Mouse (Mus musculus): ENCODE measurements at regions not wholly inside any gene's neighbourhood (a gene's known extent, or its start where the extent isn't known, plus 50 kb on each side); places are given as distances from the start of the nearest gene placed in this dataset.
"Not testable (repeated sequence)": the region's sequence is repeated elsewhere in the genome, so short reads cannot be mapped to it uniquely, and the experiment has no call there.

- no peak for DNase-seq (ENCODE audit: low read depth, low spot score)
Observed at GRCm38 (mm10) chr7:82047456-82047855, 55.4 kb upstream of the Bnc1 start.

- DNase-seq (ENCODE audit: low read depth, low spot score), result no peak
Observed at GRCm38 (mm10) chr7:82053411-82053810, 61.3 kb upstream of the Bnc1 start.

- DNase-seq (ENCODE audit: low read depth, low spot score), result no peak
Observed at GRCm38 (mm10) chr7:82056551-82057230, 64.6 kb upstream of the Bnc1 start.

- no peak for DNase-seq (ENCODE audit: low read depth, low spot score)
Observed at GRCm38 (mm10) chr7:82063407-82063806, 71.3 kb upstream of the Bnc1 start.

GRCm38 (mm10) chr7:82069629-82070450, 77.7 kb upstream of the Bnc1 start:
- no peak for DNase-seq (ENCODE audit: low read depth, low spot score)

GRCm38 (mm10) chr7:82070946-82071727, 79.0 kb upstream of the Bnc1 start:
- no peak for DNase-seq (ENCODE audit: low read depth, low spot score)

GRCm38 (mm10) chr7:82075359-82075758, 83.3 kb upstream of the Bnc1 start:
- no peak for DNase-seq (ENCODE audit: low read depth, low spot score)

- no peak for DNase-seq (ENCODE audit: low read depth, low spot score)
Observed at GRCm38 (mm10) chr7:82081851-82082250, 89.8 kb upstream of the Bnc1 start.

GRCm38 (mm10) chr7:82082883-82083282, 90.8 kb upstream of the Sh3gl3 start:
- DNase-seq (ENCODE audit: low read depth, low spot score), result no peak

- no peak for DNase-seq (ENCODE audit: low read depth, low spot score)
Observed at GRCm38 (mm10) chr7:82084473-82084872, 89.2 kb upstream of the Sh3gl3 start.

GRCm38 (mm10) chr7:82085205-82085604, 88.4 kb upstream of the Sh3gl3 start:
- DNase-seq (ENCODE audit: low read depth, low spot score), result no peak

- DNase-seq (ENCODE audit: low read depth, low spot score), result no peak
Observed at GRCm38 (mm10) chr7:82098136-82098535, 75.5 kb upstream of the Sh3gl3 start.

- DNase-seq (ENCODE audit: low read depth, low spot score), result no peak
Observed at GRCm38 (mm10) chr7:82101314-82101713, 72.3 kb upstream of the Sh3gl3 start.

GRCm38 (mm10) chr7:82105631-82106030, 68.0 kb upstream of the Sh3gl3 start:
- no peak for DNase-seq (ENCODE audit: low read depth, low spot score)

GRCm38 (mm10) chr7:82109141-82109540, 64.5 kb upstream of the Sh3gl3 start:
- DNase-seq (ENCODE audit: low read depth, low spot score), result not testable (repeated sequence)

GRCm38 (mm10) chr7:82109550-82109949, 64.1 kb upstream of the Sh3gl3 start:
- no peak for DNase-seq (ENCODE audit: low read depth, low spot score)

- no peak for DNase-seq (ENCODE audit: low read depth, low spot score)
Observed at GRCm38 (mm10) chr7:82109977-82110376, 63.7 kb upstream of the Sh3gl3 start.

GRCm38 (mm10) chr7:82112046-82112445, 61.6 kb upstream of the Sh3gl3 start:
- no peak for DNase-seq (ENCODE audit: low read depth, low spot score)

GRCm38 (mm10) chr7:82115646-82116045, 58.0 kb upstream of the Sh3gl3 start:
- DNase-seq (ENCODE audit: low read depth, low spot score), result no peak

- peak; percentile 43 for DNase-seq (ENCODE audit: low read depth, low spot score)
Observed at GRCm38 (mm10) chr7:82119266-82119665, 54.4 kb upstream of the Sh3gl3 start.

GRCm38 (mm10) chr7:82119866-82120265, 53.8 kb upstream of the Sh3gl3 start:
- peak; percentile 34 for DNase-seq (ENCODE audit: low read depth, low spot score)

GRCm38 (mm10) chr7:82121746-82122145, 51.9 kb upstream of the Sh3gl3 start:
- DNase-seq (ENCODE audit: low read depth, low spot score), result peak; percentile 33
